Comparison of ENCODE assay signal across 8 mouse cellular contexts in genomic region chr2:140668311-140668710, GRCm38 (mm10). TPM values are rescaled to one million over a fixed set of nuclear protein-coding genes. Genes with fewer than 3 reads are reported as not detected.
DNase-seq lines count a peak whose midpoint lies in the region; ATAC-seq and TF ChIP-seq lines count a peak whose summit lies in the region.

No protein-coding gene starts in this region.

- peaks cover 0 to 2% of the 10 kb centered on the region in 2 experiments; a peak in 1 of 4 replicates for H3K4me1 ChIP-seq in ES-E14 (ENCODE audit: control insufficient read depth in 2 of 2, insufficient read depth in 2 of 2, low read length in 2 of 2, poor library complexity in 1 of 2)
- peaks cover 36% of the 10 kb centered on the region for H3K4me1 ChIP-seq in forebrain, embryonic 16.5 days (replicated peaks; ENCODE audit: control insufficient read depth, insufficient read depth, low read length)
- no peaks in the 10 kb centered on the region; the same call in 1 of the 2 replicates for H3K4me1 ChIP-seq in lung, embryonic 14.5 days (ENCODE audit: insufficient read depth)

- H3K27me3 ChIP-seq in forebrain, embryonic 16.5 days (replicated peaks; ENCODE audit: control insufficient read depth, insufficient read depth, low read length) = no peaks in the 10 kb centered on the region
- H3K27me3 ChIP-seq in lung, embryonic 14.5 days (ENCODE audit: insufficient read depth, low read length) = no peaks in the 10 kb centered on the region

- H3K9ac ChIP-seq in ES-E14 (ENCODE audit: insufficient read depth, low read depth, low read length, poor library complexity, severe bottlenecking) = no peak overlapping the region
- H3K9ac ChIP-seq in forebrain, embryonic 16.5 days (replicated peaks; ENCODE audit: low read depth, low read length) = peak overlapping the region; percentile 59
- no peak overlapping the region for H3K9ac ChIP-seq in lung, embryonic 14.5 days

- H3K9me3 ChIP-seq in ES-E14 (ENCODE audit: control insufficient read depth, insufficient read depth, low read depth, low read length) = no peaks in the 10 kb centered on the region
- no peaks in the 10 kb centered on the region for H3K9me3 ChIP-seq in forebrain, embryonic 16.5 days (ENCODE audit: control insufficient read depth, low read length)
- H3K9me3 ChIP-seq in lung, embryonic 14.5 days (ENCODE audit: low read depth, low read length) = no peaks in the 10 kb centered on the region

- TF ChIP-seq CTCF in lung, embryonic 14.5 days (IDR thresholded peaks at IDR 0.05; ENCODE audit: low read depth) = peak; percentile 77

- no peak overlapping the region for H3K27ac ChIP-seq in ES-E14 (ENCODE audit: insufficient read depth, low read depth, low read length, poor library complexity, severe bottlenecking)
- peak overlapping the region; percentile 65 for H3K27ac ChIP-seq in forebrain, embryonic 16.5 days (ENCODE audit: low read length)
- H3K27ac ChIP-seq in lung, embryonic 14.5 days (ENCODE audit: low read depth) = no peak overlapping the region

- WGBS in forebrain, embryonic 16.5 days = 0% methylated on average over 8 of the region's 8 CpGs
- WGBS in lung, embryonic 14.5 days = 4% methylated on average over 8 of the region's 8 CpGs

- in situ Hi-C loops in ES-E14 (cut with MboI; ENCODE audit: low sequenced_read_pairs in 2 of 2, unreplicated experiment in 2 of 2) = no loop called here

- peak overlapping the region; percentile 60 for H3K4me2 ChIP-seq in forebrain, embryonic 16.5 days (ENCODE audit: low read length)
- H3K4me2 ChIP-seq in lung, embryonic 14.5 days = peak overlapping the region; percentile 46

- ATAC-seq in forebrain, embryonic 16.5 days = peak; percentile 62
- peak; percentile 55 to 70 for ATAC-seq in hematopoietic stem cell, adult 5-6 weeks (replicated peaks in 1 of 2; ENCODE audit: insufficient read depth in 1 of 2, low FRiP score in 2 of 2, low TSS enrichment in 1 of 2, low read depth in 1 of 2, poor library complexity in 2 of 2, severe bottlenecking in 2 of 2)
- peak; percentile 61; the same call in 1 of the 2 replicates for ATAC-seq in lung, embryonic 14.5 days (ENCODE audit: insufficient read depth)

- DNase-seq in ES-E14 (ENCODE audit: low read depth, low spot score) = peak; percentile 52
- peak; percentile 78 to 85 for DNase-seq in cerebellum, adult 18-20 months
- peak; percentile 78 to 82 for DNase-seq in layer of hippocampus, adult 8-10 months (ENCODE audit: low spot score in 2 of 2)
- DNase-seq in lung, embryonic 14.5 days = peak; percentile 91
- DNase-seq in retina, postnatal 1 day = peak; percentile 92
- no peak for DNase-seq in spleen, adult 18-20 months

- H3K36me3 ChIP-seq in ES-E14 (ENCODE audit: control insufficient read depth, insufficient read depth, low read length, poor library complexity, severe bottlenecking) = no peaks in the 10 kb centered on the region
- H3K36me3 ChIP-seq in forebrain, embryonic 16.5 days (ENCODE audit: control insufficient read depth, insufficient read depth) = no peaks in the 10 kb centered on the region
- no peaks in the 10 kb centered on the region for H3K36me3 ChIP-seq in lung, embryonic 14.5 days (ENCODE audit: insufficient read depth)

- H3K4me3 ChIP-seq in ES-E14 (ENCODE audit: insufficient read depth in 1 of 2, low read depth in 1 of 2, low read length in 2 of 2, poor library complexity in 1 of 2, severe bottlenecking in 1 of 2) = no peak overlapping the region
- H3K4me3 ChIP-seq in forebrain, embryonic 16.5 days (replicated peaks; ENCODE audit: low read length) = peak overlapping the region; percentile 45
- no peak overlapping the region; the same call in 1 of the 2 replicates for H3K4me3 ChIP-seq in lung, embryonic 14.5 days (ENCODE audit: low read depth, low read length)

TF ChIP-seq in ES-E14, 5 proteins besides CTCF, POLR2A, EP300 and RAD21:
- peak; percentile 33; the same call in 1 of the 2 replicates for TF ChIP-seq ZC3H11A (IDR thresholded peaks at IDR 0.05; ENCODE audit: borderline replicate concordance, low read depth, low read length)
- TF ChIP-seq CHD2 (IDR thresholded peaks at IDR 0.05; ENCODE audit: low read depth, low read length) = no peak

RNA-seq across cellular contexts. Expression of gene Flrt3, which starts 3.0 kb away (rescaled TPM):
- total RNA-seq in ES-E14 (2012; rRNA removed) = 4.6 and 7.6 TPM in 2 replicates
- polyA plus RNA-seq in forebrain, embryonic 16.5 days (2015; fragmentation: Nextera tagmentation; extraction: Ambion mirVana) = 57.1 and 63.6 TPM in 2 replicates
- total RNA-seq in hematopoietic stem cell, adult 5-6 weeks (2017) = 1.5 and 6.6 TPM in 2 replicates
- 10 to 100 TPM; 30.4 to 42.1 (median 36.0) TPM for total RNA-seq in layer of hippocampus, adult 8-10 months (2022)
- 10.2 and 13.7 TPM in 2 replicates for polyA plus RNA-seq in lung, embryonic 14.5 days (2014; fragmentation: Nextera tagmentation; extraction: Ambion mirVana)

Comparison
In these comparisons a context has a peak if more than half of its experiments do, and no peak if none do; other contexts are left out.
1. DNase-seq: peak in ES-E14 (single experiment), cerebellum, adult 18-20 months (2 of 2), layer of hippocampus, adult 8-10 months (2 of 2), lung, embryonic 14.5 days (single experiment) and retina, postnatal 1 day (single experiment); none in spleen, adult 18-20 months (0 of 2).
2. Peak in every context shown above with its lines, with median percentiles within 50 percentile points of each other: ATAC-seq.